Mouse (Mus musculus): Measurements from ENCODE around the gene Tigar. TPM values are rescaled to one million over a fixed set of nuclear protein-coding genes. Genes with fewer than 3 reads are reported as not detected.

Tigar gene
- polyA plus RNA-seq, 1 experiment: 4.1 TPM

- under 1% methylated on average over 31 of the region's 34 CpGs for WGBS
- H3K4me1 ChIP-seq (ENCODE audit: control insufficient read depth, insufficient read depth, low read length): peaks cover 19% of the 10 kb centered on the region
- peak; percentile 77 for DNase-seq
- peak overlapping the region; percentile 91 for H3K4me3 ChIP-seq (replicated peaks; ENCODE audit: extremely low read depth, low read depth, low read length)
- TF ChIP-seq CTCF (IDR thresholded peaks at IDR 0.05; ENCODE audit: insufficient read depth, low read length): no peak
- TF ChIP-seq POLR2A (IDR thresholded peaks at IDR 0.05; ENCODE audit: borderline replicate concordance, extremely low read depth, low read depth, low read length): peak; percentile 99
Measured at GRCm38 (mm10) chr6:127150663-127151564, 41.6 kb upstream of the Tigar start.

DNA sequence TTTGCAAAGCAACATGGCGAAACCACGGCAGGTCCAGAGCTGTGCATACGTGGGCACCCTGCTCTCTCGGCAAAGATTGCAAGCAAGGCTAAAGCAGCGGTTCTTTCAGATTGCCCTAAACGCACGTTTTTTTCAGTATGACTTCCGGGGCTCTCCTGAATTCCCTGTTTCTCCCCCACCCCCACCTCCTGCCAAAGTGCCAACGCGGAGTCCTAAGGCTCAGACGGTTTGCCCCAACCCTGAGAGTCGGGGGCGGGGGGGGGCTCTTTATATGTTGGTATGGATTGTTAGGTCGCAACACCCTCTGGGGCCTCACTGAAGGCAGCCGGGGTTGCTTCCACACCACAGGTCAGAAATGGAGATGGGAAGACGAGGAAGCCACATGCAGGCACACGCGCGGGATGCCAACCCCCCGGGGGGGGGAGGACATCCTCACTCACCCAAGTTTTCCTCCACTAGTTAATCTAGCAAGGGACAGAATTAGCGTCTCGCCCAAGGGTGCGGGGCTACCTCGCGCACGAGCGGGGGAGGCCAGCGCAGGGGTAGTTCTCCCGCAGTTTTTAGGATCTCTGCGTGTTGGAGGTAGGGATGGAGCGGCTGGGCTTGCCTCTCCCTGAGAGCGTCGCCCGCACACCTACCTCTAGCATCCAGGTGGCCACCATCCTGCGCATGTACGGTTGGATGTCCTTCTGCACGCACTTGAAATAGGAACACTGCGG, 40.7 kb upstream of the Tigar start:
- Histone ChIP-seq H3K4me1 (ENCODE audit: control insufficient read depth, insufficient read depth, low read length) (peaks cover 17% of the 10 kb centered on the region), H3K4me3 (replicated peaks; ENCODE audit: extremely low read depth, low read depth, low read length) (peak overlapping the region; percentile 91)
- under 1% methylated on average over 38 of the region's 38 CpGs for WGBS
- peak; percentile 38 for DNase-seq
- TF ChIP-seq POLR2A (IDR thresholded peaks at IDR 0.05; ENCODE audit: borderline replicate concordance, extremely low read depth, low read depth, low read length) (0 out of 2 replicates have a peak, but pooled peaks have one; percentile 7), CTCF (IDR thresholded peaks at IDR 0.05; ENCODE audit: insufficient read depth, low read length) (no peak)

DNA sequence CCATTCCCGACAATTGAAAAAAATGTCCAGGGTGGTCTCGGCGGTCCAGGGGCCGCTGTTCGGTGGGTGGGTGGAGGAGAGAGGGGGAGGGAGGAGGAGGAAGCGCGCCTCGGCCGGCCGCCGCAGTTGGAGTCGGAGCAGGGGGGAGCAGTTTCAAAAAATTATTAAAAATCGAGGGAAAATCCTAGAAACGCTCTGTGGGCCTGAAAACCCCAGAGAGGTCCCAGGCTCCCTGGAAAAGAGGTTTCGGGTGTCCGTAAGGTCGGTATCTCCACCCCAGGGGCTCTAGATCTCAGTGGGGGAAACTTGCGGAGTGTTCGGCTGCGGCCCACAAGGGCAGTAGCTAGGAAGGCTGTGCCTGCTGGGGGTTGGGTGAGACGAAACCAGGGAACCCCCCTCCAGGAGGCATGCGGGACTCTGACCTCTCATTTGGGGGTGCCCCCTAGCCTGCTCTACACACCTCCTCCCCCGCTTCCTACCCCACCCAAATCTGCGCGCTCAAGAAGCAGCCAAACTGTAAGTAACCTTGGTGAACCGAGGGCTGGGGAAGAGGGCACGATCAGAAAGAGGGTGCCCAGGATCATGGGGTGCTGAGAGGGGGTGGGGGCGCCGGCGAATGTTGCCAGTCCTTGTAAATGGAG, 40.1 kb upstream of the Tigar start:
- TF ChIP-seq POLR2A (IDR thresholded peaks at IDR 0.05; ENCODE audit: borderline replicate concordance, extremely low read depth, low read depth, low read length): no peak
- no peak for TF ChIP-seq CTCF (IDR thresholded peaks at IDR 0.05; ENCODE audit: insufficient read depth, low read length)
- Histone ChIP-seq H3K4me1 (ENCODE audit: control insufficient read depth, insufficient read depth, low read length) (peaks cover 16% of the 10 kb centered on the region), H3K4me3 (replicated peaks; ENCODE audit: extremely low read depth, low read depth, low read length) (peak overlapping the region; percentile 91)
- 2% methylated on average over 30 of the region's 30 CpGs for WGBS
- peak; percentile 68 for DNase-seq

GRCm38 (mm10) chr6:127148526-127149302, 39.4 kb upstream of the Tigar start:
- no peak for DNase-seq
- Histone ChIP-seq H3K4me3 (replicated peaks; ENCODE audit: extremely low read depth, low read depth, low read length) (peak overlapping the region; percentile 91), H3K4me1 (ENCODE audit: control insufficient read depth, insufficient read depth, low read length) (peaks cover 11% of the 10 kb centered on the region)
- no peak for TF ChIP-seq POLR2A (IDR thresholded peaks at IDR 0.05; ENCODE audit: borderline replicate concordance, extremely low read depth, low read depth, low read length)
- no peak for TF ChIP-seq CTCF (IDR thresholded peaks at IDR 0.05; ENCODE audit: insufficient read depth, low read length)
- 28% methylated on average over 20 of the region's 20 CpGs for WGBS

- DNase-seq: peak; percentile 83
Measured at GRCm38 (mm10) chr6:127147665-127148064, 38.3 kb upstream of the Tigar start.

DNA sequence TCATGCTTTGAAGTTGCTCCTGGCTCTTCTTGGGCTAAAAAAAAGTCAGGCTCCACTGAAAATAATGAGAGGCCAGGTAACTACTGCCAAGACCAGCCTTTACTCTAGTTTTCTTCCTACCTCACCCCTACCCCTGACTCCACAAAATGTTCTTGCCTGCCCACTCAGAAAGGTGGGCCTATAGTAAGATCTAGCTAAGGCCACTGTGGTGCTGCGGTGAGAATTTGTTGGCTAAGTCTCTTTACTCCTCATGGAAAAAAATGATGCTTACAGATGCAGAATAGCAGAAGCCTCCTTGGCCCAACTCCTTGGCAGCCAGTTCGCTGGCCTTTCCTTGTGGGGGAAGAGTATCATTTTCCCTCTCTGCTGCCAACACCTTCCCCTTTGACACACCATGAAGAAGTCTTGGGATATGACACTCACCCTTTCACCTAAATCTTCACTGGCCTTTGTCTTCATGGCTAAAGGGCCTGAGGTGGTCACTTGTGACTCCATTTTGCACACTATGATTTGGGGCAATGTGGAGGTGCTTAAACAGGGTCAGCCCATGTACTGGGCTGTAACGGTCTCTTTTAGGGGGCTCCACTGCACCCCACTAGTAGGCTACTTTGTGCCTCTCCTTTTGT, 37.1 kb upstream of the Tigar start:
- Histone ChIP-seq H3K4me3 (replicated peaks; ENCODE audit: extremely low read depth, low read depth, low read length) (no peak overlapping the region), H3K4me1 (ENCODE audit: control insufficient read depth, insufficient read depth, low read length) (0 out of 2 replicates have a peak, but pooled peaks cover 1% of the 10 kb centered on the region)
- 78% methylated on average over 3 of the region's 3 CpGs for WGBS
- no peak for DNase-seq
- TF ChIP-seq CTCF (IDR thresholded peaks at IDR 0.05; ENCODE audit: insufficient read depth, low read length): no peak
- no peak for TF ChIP-seq POLR2A (IDR thresholded peaks at IDR 0.05; ENCODE audit: borderline replicate concordance, extremely low read depth, low read depth, low read length)

More at GRCm38 (mm10) chr6:127147665-127148064, 38.3 kb upstream of the Tigar start:
- TF ChIP-seq CTCF (IDR thresholded peaks at IDR 0.05; ENCODE audit: insufficient read depth, low read length): peak; percentile 98
- TF ChIP-seq POLR2A (IDR thresholded peaks at IDR 0.05; ENCODE audit: borderline replicate concordance, extremely low read depth, low read depth, low read length): no peak
- no peak overlapping the region for H3K4me3 ChIP-seq (replicated peaks; ENCODE audit: extremely low read depth, low read depth, low read length)
- WGBS: 0% methylated on average over 4 of the region's 4 CpGs
- peaks cover 5% of the 10 kb centered on the region; the same call in 1 of the 2 replicates for H3K4me1 ChIP-seq (ENCODE audit: control insufficient read depth, insufficient read depth, low read length)

- 58% methylated on average over 20 of the region's 20 CpGs for WGBS
- no peak for DNase-seq
- Histone ChIP-seq H3K4me3 (replicated peaks; ENCODE audit: extremely low read depth, low read depth, low read length) (no peak overlapping the region), H3K4me1 (ENCODE audit: control insufficient read depth, insufficient read depth, low read length) (no peaks in the 10 kb centered on the region)
- no peak for TF ChIP-seq CTCF (IDR thresholded peaks at IDR 0.05; ENCODE audit: insufficient read depth, low read length)
- no peak for TF ChIP-seq POLR2A (IDR thresholded peaks at IDR 0.05; ENCODE audit: borderline replicate concordance, extremely low read depth, low read depth, low read length)
Measured at GRCm38 (mm10) chr6:127145464-127146190, 36.3 kb upstream of the Tigar start.

Measured in lung, adult 2 months (tissue).